Mouse (Mus musculus): Measurements from ENCODE around the gene Gm11084. TPM values are rescaled to one million over a fixed set of nuclear protein-coding genes. Genes with fewer than 3 reads are reported as not detected.
"Not testable (repeated sequence)": the region's sequence is repeated elsewhere in the genome, so short reads cannot be mapped to it uniquely, and the experiment has no call there.

Gm11084 gene
- polyA plus RNA-seq, 1 experiment = not detected

DNA sequence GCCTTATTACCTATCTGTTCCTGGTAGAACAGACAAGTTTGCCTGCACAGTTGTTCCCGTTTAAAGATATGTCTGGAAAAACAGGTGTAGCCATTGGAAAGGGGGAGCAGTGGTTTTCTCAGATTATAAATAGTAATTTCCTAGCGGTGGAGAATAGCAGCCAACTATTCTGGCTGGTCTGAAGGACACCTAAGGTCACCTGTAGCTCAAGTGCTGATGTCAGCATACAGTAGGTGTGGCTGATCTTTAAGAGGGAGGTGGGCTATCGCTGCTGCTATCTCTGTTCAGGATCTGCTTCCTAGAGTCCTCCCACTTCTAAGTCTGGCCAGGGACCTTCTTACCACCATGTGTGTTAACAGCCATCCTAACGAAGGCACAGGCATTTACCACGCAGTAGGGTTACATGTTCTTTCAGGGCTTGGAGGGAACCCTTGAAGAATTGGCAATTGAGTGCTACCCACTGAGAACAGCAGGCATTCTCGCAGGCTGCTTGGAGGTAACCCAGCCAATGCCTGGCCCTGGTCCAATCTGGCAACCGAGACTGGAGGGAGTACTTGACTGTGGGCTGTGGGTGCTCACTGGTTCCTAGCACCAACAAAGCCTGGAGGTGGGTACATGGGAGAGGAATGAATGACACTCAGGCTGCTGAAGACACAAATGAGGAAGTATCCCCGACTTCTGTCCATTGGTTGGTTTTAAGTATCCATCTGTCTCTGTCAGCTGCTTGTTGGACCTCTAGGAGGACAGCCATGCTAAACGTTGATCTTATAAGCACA is 33.0 kb upstream of the Gm11084 start:
- TF ChIP-seq POLR2A (IDR thresholded peaks at IDR 0.05; ENCODE audit: borderline replicate concordance, insufficient read depth, low read length) (no peak), CTCF (IDR thresholded peaks at IDR 0.05; ENCODE audit: borderline replicate concordance, insufficient read depth, low read depth, low read length) (no peak)
- no peak overlapping the region for H3K27ac ChIP-seq (ENCODE audit: insufficient read depth, low read length)
- WGBS = 9% methylated on average over 9 of the region's 9 CpGs
- H3K4me3 ChIP-seq (replicated peaks; ENCODE audit: insufficient read depth, low read depth, low read length) = no peak overlapping the region
- no peaks in the 10 kb centered on the region for H3K27me3 ChIP-seq (ENCODE audit: control insufficient read depth, insufficient read depth, low read length)
- DNase-seq = peak; percentile 63 to 67
- H3K4me1 ChIP-seq (ENCODE audit: control insufficient read depth, insufficient read depth, low read length) = peaks cover 10% of the 10 kb centered on the region

DNA sequence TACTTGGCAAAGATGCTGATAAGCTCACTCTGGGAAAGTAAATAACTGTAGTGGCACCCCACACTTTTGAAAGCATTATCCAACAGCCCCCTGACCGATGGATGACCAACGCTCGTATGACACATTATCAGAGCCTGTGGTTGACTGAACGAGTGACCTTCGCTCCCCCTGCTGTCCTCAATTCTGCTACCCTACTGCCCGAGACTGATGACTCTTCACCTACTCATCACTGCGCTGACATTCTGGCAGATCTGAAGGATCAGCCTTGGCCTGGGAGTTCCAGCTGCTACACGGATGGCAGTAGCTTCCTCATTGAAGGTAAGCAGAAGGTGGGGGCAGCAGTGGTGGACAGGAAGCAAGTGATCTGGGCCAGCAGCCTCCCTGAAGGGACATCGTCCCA is 27.5 kb upstream of the Gm11084 start:
- H3K4me3 ChIP-seq (replicated peaks; ENCODE audit: insufficient read depth, low read depth, low read length); H3K4me1 ChIP-seq (ENCODE audit: control insufficient read depth, insufficient read depth, low read length); H3K27ac ChIP-seq (ENCODE audit: insufficient read depth, low read length); H3K27me3 ChIP-seq (ENCODE audit: control insufficient read depth, insufficient read depth, low read length); DNase-seq: not testable (repeated sequence)
- WGBS = 82% methylated on average over 9 of the region's 9 CpGs

DNA sequence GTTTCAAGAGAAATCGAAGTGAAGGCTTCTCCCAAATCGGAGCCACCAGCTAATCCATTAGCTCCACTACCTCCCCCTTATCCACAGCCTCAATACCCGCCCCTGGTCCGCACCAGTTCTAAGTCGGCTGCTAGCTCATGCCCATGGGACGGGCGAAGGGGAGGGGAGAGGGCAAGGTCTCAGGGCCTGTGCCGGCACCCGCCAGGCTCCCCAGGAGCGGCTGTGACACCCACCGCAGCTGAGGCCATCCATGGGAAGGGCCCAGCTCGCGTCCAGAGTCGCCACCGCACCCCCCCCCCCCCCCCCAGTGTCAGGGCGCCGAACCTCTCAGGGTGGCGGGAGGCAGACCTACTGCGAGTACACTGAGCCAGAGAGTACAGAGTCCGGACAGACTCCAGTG is 26.1 kb upstream of the Gm11084 start:
- WGBS = 74% methylated on average over 20 of the region's 20 CpGs
- no peaks in the 10 kb centered on the region for H3K4me1 ChIP-seq (ENCODE audit: control insufficient read depth, insufficient read depth, low read length)
- no peaks in the 10 kb centered on the region for H3K27me3 ChIP-seq (ENCODE audit: control insufficient read depth, insufficient read depth, low read length)
- no peak overlapping the region for H3K27ac ChIP-seq (ENCODE audit: insufficient read depth, low read length)
- no peak overlapping the region for H3K4me3 ChIP-seq (replicated peaks; ENCODE audit: insufficient read depth, low read depth, low read length)
- no peak for TF ChIP-seq CTCF (IDR thresholded peaks at IDR 0.05; ENCODE audit: borderline replicate concordance, insufficient read depth, low read depth, low read length)
- no peak for TF ChIP-seq POLR2A (IDR thresholded peaks at IDR 0.05; ENCODE audit: borderline replicate concordance, insufficient read depth, low read length)
- peak in 1 of 2 experiments; percentile 37 for DNase-seq

DNA sequence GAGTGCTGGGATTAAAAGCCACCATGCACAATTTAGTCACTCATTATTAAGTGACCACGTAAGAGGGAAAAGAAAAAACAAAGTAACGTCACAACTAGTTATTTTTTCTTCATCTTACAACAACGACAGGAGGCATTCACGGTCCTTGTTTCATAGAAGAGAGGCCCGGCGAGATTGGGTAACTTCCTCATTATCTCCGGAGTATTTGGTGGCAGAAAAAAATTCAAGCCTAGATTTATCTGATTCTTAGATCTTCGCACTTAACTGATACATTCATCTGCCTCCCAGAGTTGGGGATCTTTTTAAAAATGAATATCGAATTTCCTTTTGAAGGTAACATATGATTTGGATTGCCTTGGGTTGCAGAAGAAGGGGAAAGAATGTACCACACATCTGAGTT is 21.0 kb upstream of the Gm11084 start:
- Histone ChIP-seq H3K4me1 (ENCODE audit: control insufficient read depth, insufficient read depth, low read length) (peaks cover 5% of the 10 kb centered on the region; the same call in 1 of the 2 replicates), H3K27me3 (ENCODE audit: control insufficient read depth, insufficient read depth, low read length) (no peaks in the 10 kb centered on the region; the same call in 1 of the 2 replicates), H3K4me3 (replicated peaks; ENCODE audit: insufficient read depth, low read depth, low read length) (no peak overlapping the region), H3K27ac (ENCODE audit: insufficient read depth, low read length) (no peak overlapping the region)
- WGBS = 96% methylated on average over 9 of the region's 9 CpGs
- TF ChIP-seq POLR2A (IDR thresholded peaks at IDR 0.05; ENCODE audit: borderline replicate concordance, insufficient read depth, low read length) (no peak), CTCF (IDR thresholded peaks at IDR 0.05; ENCODE audit: borderline replicate concordance, insufficient read depth, low read depth, low read length) (no peak)
- no peak for DNase-seq

DNA sequence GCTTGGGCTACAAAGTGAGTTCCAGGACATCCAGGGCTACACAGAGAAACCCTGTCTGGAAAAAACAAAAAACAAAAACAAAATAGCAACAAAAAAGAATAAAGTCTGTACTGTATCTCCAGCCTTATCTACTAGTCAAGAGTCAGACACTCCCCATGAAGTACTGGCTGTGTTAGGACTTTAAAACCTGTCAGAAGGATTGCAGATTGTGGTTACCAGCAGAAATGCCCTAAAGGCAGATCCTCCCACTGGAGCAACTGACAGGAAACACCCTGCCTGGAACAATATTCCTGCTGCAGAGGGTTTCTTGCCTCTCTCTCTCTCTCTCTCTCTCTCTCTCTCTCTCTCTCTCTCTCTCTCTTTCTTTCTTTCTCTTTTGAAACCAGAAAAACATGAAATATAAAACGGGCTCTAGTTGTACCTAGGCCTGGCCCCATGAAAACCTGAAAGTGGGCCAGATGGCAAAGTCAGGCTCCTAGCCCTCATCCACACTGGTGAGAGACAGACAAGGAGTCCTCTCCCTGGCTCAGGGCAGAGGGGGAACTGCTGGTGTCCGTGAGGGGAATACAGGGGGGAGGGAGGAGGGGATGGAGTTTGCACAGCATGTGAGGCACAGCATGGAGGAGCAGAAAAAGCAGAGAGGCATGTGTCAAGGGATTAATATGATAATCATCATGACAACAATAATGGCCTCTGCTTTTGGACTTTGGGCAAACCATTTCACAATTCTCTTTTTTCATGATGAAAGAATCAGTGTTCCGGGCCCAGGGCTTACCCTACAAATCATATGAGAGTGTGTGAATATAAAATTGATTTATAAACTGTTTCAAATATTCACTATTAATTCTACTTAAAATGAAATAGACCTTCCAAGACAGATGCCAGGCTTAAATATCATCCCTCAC is 19.3 kb upstream of the Gm11084 start:
- TF ChIP-seq POLR2A (IDR thresholded peaks at IDR 0.05; ENCODE audit: borderline replicate concordance, insufficient read depth, low read length) = no peak
- TF ChIP-seq CTCF (IDR thresholded peaks at IDR 0.05; ENCODE audit: borderline replicate concordance, insufficient read depth, low read depth, low read length) = no peak
- no peak for DNase-seq
- Histone ChIP-seq H3K27ac (ENCODE audit: insufficient read depth, low read length) (no peak overlapping the region), H3K4me3 (replicated peaks; ENCODE audit: insufficient read depth, low read depth, low read length) (no peak overlapping the region), H3K27me3 (ENCODE audit: control insufficient read depth, insufficient read depth, low read length) (no peaks in the 10 kb centered on the region; the same call in 1 of the 2 replicates), H3K4me1 (ENCODE audit: control insufficient read depth, insufficient read depth, low read length) (peaks cover 5% of the 10 kb centered on the region; the same call in 1 of the 2 replicates)
- WGBS = 60% methylated on average over 3 of the region's 3 CpGs

DNA sequence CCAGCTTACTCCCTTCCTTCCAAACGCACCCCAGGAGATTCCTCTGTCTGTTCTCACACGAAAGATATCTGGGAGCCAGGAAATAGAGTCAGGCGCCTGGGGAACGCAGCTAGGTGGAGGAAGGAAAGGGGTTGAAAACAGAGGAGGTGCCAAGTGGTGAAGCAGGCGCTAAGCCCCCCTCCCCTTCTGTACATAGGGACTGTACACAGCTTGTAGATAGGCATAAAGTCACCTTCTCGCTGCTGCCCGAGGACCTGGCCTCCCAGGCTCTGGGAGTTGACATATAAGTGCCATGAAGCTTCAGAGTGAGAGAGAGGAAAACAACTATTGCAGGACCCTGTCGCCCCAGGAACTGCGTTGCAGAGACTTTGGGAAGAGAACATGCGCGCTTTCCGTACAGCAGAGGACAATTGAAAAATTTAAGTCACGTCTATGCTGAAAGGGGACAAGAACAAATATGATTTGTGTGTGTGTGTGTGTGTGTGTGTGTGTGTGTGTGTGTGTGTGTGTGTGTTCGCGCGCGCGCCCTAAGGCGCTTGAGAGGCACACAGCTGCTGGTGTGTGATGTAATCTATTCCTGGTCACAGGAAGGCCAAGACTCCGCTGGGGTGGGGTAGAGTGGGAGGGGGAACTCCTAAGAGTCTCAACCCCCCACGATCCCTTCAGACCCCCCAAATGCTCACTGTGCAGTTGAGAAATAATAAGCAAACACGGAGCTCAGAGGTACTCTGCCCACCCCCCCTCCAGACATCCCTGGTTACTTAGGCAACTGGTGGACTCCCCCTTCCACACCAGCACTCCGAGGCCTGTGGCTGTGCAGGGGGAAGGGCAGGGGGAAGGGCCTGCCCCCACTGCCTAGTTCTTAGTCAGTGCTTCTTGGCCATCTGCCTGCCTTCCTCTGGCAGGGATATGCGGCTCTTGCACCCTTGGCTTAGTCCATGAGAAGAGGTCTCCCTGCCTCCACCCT is 17.5 kb upstream of the Gm11084 start:
- Histone ChIP-seq H3K27me3 (ENCODE audit: control insufficient read depth, insufficient read depth, low read length) (no peaks in the 10 kb centered on the region; the same call in 1 of the 2 replicates), H3K4me3 (replicated peaks; ENCODE audit: insufficient read depth, low read depth, low read length) (peak overlapping the region; percentile 10), H3K27ac (ENCODE audit: insufficient read depth, low read length) (peak overlapping the region; percentile 79; the same call in 1 of the 2 replicates), H3K4me1 (ENCODE audit: control insufficient read depth, insufficient read depth, low read length) (peaks cover 5% of the 10 kb centered on the region; the same call in 1 of the 2 replicates)
- TF ChIP-seq POLR2A (IDR thresholded peaks at IDR 0.05; ENCODE audit: borderline replicate concordance, insufficient read depth, low read length) = no peak
- no peak for TF ChIP-seq CTCF (IDR thresholded peaks at IDR 0.05; ENCODE audit: borderline replicate concordance, insufficient read depth, low read depth, low read length)
- DNase-seq = peak; percentile 24 to 45
- 24% methylated on average over 24 of the region's 24 CpGs for WGBS

DNA sequence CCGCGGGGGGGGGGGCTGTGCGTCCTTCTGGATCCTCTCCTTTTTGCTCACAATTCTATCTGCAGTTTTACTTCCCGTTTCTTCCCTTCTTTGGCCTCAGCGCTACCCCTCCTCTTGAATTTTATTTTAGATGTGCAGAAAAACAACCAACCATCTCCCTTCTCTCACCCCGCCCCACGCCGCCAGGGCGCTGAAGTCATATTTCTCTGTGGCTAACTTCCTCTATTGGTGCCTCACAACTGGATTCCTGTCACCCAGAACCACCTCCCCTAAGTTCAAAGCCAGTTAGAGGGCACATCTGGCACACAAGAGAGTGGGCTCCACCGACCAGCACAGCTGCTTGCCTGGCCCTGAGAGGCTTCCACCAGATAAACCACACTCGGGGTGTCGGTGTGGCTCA is 16.5 kb upstream of the Gm11084 start:
- TF ChIP-seq POLR2A (IDR thresholded peaks at IDR 0.05; ENCODE audit: borderline replicate concordance, insufficient read depth, low read length) = no peak
- TF ChIP-seq CTCF (IDR thresholded peaks at IDR 0.05; ENCODE audit: borderline replicate concordance, insufficient read depth, low read depth, low read length) = no peak
- Histone ChIP-seq H3K4me3 (replicated peaks; ENCODE audit: insufficient read depth, low read depth, low read length) (no peak overlapping the region), H3K27ac (ENCODE audit: insufficient read depth, low read length) (no peak overlapping the region), H3K4me1 (ENCODE audit: control insufficient read depth, insufficient read depth, low read length) (peaks cover 5% of the 10 kb centered on the region; the same call in 1 of the 2 replicates), H3K27me3 (ENCODE audit: control insufficient read depth, insufficient read depth, low read length) (no peaks in the 10 kb centered on the region; the same call in 1 of the 2 replicates)
- WGBS = 56% methylated on average over 11 of the region's 12 CpGs
- no peak for DNase-seq
